Mouse (Mus musculus) G1E-ER4 (cell line): Measurements from ENCODE around the gene Cyp26b1. TPM values are rescaled to one million over a fixed set of nuclear protein-coding genes. Genes with fewer than 3 reads are reported as not detected.

Experiments used
- GATA1 ChIP-seq: IDR thresholded peaks from one replicate; pipeline ENCODE4 v1.8.0; 2012; ENCODE audit warnings: low read length, inconsistent platforms
- polyA plus RNA-seq: library from polyadenylated mRNA; stranded (reverse); fragments of >175 nt; gene quantifications from 2 replicates; pipeline ENCODE4 v1.2.3, GENCODE M21; 2012

Gene Cyp26b1
- polyA plus RNA-seq, 1 experiment: not detected

GRCm38 (mm10) chr6:84543516-84543915 is 50.2 kb downstream of the Cyp26b1 start:
- no peak for TF ChIP-seq GATA1

DNA sequence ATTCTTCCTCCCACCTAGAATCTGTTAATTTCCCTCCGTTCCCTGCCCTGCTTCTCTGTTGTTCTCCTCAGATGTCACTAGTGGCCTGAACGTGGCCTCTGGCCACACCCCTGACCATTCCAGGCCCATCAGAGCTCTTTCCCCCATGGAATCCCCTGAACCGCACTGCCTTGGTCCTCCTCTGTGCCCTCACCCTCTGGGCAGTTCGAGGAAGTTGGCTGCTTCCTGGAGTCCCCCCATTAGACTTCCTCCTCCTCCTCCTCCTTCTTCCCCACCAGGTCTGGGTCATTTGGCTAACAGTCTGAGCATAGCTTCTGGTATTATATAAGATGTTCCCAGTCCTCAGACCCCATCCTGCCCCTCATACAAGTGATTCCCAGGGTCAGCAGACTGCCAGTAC is 53.8 kb downstream of the Cyp26b1 start:
- no peak for TF ChIP-seq GATA1

- no peak for TF ChIP-seq GATA1
Observed at GRCm38 (mm10) chr6:84538681-84539080, 55.0 kb downstream of the Cyp26b1 start.

DNA sequence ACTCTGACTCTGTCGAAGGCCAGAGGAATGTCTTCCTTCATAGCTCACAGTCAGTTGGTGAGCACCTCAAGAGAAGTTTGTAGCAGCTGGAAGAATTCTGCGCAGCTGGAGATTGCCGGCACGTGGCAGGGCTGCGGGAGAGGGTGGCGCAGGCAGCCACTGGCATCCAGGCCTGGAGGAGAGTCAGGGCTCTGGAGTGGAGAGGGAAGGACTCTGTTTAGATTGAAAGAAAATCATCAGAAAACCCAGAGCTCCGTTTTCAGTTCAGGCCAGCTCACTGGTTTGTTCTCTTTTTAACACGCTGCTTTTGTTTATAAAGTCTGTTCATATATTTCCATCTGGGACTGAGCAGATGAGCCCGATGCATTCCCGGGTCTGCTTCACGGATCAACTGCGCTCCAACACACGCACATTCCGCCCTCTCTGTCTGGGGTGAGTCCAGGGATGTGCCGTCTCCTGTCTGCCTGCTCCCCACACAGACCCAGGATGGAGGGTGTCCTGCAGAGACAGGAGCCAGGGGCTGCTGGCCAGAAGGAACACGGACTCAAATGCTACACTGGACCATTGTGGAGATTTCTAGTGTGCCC is 56.0 kb downstream of the Cyp26b1 start:
- TF ChIP-seq GATA1: no peak

DNA sequence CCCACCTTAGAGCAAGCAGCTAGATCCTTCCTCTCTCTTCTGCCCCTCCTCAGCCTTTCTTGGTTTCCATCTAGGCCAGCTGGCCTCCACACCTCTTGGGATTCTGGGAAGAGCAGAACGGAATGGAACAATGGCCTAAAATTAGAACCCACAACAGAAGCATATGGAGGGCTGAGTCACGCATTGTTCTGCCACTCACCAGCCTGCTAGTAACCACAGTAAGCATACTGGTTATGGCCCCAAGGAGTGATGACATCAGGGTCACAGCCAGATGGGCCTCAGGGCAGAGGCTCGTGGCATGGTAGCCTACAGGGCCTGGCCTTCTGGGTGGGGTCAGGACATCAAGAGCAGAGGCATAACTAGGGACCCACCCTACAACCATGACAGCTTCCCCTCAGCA is 58.8 kb downstream of the Cyp26b1 start:
- TF ChIP-seq GATA1: no peak

DNA sequence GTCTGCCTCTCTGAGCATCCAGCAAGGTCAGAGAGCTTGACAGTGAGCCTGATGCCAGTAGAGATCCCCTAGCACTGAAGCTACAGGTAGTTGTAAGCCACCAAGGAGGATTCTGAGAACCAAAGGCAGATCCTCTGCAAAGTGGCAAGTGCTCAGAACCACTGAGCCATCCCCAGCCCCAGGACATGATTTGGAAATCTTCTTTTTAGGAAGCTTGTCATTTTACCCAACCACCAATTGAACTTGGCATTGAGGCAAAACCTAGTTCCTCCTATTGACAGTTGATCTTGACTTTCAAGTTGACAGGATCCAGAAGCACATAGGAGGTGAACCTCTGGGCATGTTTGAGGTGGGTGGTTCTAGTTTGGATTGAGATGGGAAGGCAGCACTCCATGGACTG is 63.8 kb downstream of the Cyp26b1 start:
- no peak for TF ChIP-seq GATA1

DNA sequence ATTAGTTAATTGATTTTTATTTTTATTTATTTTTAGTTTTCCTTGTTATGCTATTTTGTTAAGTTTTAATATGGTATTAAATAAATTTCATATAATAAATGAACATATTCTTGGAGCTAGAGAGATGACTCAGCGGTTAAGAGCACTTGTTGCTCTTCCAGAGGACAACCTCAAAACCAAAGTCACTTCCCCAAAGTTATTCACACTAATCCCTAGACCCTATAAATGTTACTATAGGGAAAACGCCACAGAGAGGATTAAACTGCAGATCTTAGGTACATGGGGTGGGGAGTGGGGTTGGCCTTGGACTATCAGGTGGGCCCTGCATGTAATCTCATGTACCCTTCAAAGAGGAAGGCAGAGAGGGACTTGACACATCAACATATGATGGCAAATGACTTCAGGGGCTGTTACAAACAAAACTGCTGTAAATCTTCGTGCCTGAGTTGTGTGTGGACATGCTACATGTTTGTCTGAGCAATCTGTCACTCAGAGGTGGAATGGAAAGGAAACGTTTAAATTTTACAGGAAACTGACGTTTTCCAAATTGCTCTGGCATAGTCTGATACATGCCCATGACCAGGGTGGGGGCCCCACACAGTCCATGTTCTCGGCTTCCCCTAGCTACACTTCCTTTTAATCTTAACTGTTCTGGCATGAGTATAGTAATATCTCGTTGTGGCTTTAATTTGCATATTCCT is 68.7 kb downstream of the Cyp26b1 start:
- TF ChIP-seq GATA1: no peak
